Mouse (Mus musculus) lung, postnatal 14 days (tissue): Measurements from ENCODE around the gene Ptprc.

Source experiments
- DNase-seq: peaks from one replicate; pipeline ENCODE4 v3.0.0; 2021

Gene Ptprc

DNA sequence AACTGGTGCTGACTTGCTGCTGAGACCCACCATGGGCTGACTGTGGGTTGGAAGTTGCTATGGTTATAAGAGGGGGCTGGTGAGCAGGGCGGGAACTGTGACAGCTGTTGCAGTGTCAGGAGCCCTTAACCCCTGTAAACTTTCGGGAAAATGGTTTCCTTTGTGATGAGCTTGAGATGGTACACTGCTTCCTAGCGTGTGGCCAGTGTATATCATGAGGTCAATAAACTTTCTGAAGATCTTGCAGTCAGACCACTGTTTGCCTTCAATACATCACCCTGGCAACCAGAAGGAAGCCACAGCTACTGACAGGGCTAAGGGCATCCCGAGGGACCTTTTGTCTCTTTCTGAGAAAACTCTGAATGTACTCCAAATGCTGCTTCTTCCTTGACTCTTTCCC is 145.9 kb downstream of the Ptprc start:
- DNase-seq = no peak

DNA sequence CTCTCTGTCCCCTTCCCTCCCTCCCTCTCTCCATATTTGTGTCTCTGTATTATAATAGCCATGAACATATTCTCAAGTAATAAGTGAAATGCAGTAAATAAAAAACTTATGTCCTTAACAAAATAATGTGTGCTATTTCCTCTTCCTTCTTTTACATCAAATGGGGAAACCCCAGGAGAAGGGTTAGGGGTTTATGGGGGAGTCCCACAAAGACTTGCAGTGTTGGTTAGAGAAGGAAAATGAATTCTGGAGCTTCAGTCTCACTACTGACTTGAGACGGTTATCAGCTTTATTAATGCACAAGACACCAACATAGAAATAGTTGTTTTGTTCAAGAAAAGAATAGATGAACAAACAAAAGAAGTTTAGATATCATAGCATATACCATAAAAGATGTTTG is 150.2 kb downstream of the Ptprc start:
- DNase-seq = no peak

DNA sequence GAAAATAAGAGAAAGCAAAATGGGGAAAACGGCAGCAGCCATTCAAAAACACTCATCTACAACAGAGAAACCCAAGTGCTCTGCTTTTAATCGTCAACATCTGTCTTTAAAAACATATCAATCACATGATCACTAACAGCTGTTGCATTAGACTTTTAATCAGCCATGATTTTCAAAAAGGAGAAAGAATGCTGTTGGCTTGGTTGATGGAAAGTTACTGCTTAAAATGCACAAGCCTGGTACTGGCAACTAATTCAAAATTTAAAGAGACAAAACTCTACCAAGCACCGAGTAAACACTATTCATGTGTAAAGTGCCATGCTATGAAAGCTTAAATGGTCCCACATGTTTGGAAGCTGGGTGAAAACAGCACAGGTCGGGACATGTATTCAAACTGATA is 151.9 kb downstream of the Ptprc start:
- no peak for DNase-seq

DNA sequence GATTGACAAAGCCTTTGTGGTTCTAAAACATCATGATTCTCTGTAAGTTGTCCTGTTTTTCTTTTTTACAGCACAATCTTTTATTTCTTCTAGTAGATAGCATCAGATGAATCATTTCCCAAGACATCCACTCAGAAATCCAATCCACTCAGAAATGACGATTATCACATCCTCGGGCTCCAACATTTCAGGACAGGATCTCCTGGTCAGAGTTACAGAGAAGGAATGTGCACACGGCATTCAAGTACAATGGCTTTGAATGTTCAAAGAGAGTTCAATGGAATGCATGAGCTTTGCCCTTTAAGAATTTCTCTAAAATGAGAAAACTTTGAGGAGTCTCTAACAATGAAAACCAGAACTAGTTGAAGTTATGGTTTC is 152.6 kb downstream of the Ptprc start:
- no peak for DNase-seq

DNA sequence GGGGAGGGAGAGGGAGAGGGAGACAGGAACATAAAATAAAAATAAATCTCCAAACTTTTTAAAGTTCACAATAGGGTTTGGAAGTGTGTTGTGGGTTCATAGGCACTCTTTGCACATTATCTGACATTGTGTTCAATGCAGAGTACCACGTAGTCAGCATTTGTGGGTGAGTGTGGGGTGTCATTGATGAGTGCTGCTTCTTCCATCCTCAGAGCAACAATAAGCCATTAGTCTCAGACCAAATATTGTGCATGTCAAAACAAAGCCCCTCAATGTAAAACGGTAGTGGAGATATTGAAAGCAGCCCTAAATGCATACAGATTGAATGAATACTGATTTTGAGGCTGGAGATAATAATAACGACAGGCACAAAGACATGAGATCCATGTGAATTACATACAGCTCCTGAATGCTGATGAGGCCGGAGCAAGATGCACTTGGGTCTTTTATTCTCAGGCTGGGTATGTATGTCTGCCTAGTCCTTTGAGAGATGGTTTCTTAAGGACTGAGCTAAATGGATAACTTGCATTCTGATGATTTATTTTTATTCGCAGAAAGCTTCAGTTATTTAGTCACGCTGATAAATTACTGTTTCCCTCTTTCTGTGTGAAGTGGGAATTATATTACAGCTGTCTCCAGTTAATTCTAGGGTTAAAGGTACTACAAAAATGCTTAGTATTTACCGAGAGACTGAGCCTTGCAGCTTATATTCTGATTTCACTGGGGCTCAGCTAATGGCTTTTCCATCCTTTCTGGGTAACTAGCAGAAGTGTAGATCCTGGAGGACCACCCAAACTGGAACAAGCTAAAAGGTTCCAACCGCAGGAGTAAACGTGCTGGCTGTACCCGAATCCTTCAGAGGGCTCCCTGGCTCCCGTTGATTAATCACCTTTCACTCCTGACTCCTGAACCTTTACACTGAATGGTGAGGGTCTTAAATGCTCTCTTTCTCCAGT is 153.3 kb downstream of the Ptprc start:
- no peak for DNase-seq
